Mouse (Mus musculus) embryonic facial prominence, embryonic 12.5 days (tissue): ENCODE results near the gene Rin3. TPM values are rescaled to one million over a fixed set of nuclear protein-coding genes. Genes with fewer than 3 reads are reported as not detected.

Experiments used
- ATAC-seq: fragments of 200-750 bp; cut with Nextera tagmentation; 2 replicates; pipeline ENCODE4 v1.8.0; 2017; ENCODE audit not compliant: insufficient number of reproducible peaks, insufficient read depth, low FRiP score, low TSS enrichment
- H3K27ac ChIP-seq: fragments of 300-500 bp; sonication (generic); 2 replicates; pipeline ENCODE4 v1.5.1; 2016; ENCODE audit warnings: mild to moderate bottlenecking
- H3K27me3 ChIP-seq: fragments of 300-500 bp; sonication (generic); 2 replicates; pipeline ENCODE4 v1.6.1; 2016; ENCODE audit warnings: mild to moderate bottlenecking, moderate library complexity
- H3K36me3 ChIP-seq: fragments of 300-500 bp; sonication (generic); 2 replicates; pipeline ENCODE4 v1.6.1; 2016; ENCODE audit warnings: mild to moderate bottlenecking
- H3K4me1 ChIP-seq: fragments of 300-500 bp; sonication (generic); 2 replicates; pipeline ENCODE4 v1.6.1; 2016
- H3K4me2 ChIP-seq: fragments of 300-500 bp; sonication (generic); replicated peaks from 2 replicates; pipeline ENCODE4 v1.6.1; 2016; ENCODE audit warnings: mild to moderate bottlenecking, moderate library complexity
- H3K4me3 ChIP-seq: fragments of 300-500 bp; sonication (generic); 2 replicates; pipeline ENCODE4 v1.5.1; 2016; ENCODE audit warnings: mild to moderate bottlenecking
- H3K9ac ChIP-seq: fragments of 300-500 bp; sonication (generic); 2 replicates; pipeline ENCODE4 v1.6.1; 2016; ENCODE audit warnings: mild to moderate bottlenecking, moderate library complexity
- H3K9me3 ChIP-seq: fragments of 300-500 bp; sonication (generic); 2 replicates; pipeline ENCODE4 v1.6.1; 2016; ENCODE audit warnings: mild to moderate bottlenecking, moderate library complexity
- WGBS: fragments of 180-500 bp; shearing (Covaris S2); methylation state at CpG from one replicate; pipeline ENCODE4 v1.1.7; 2016; 5-methylcytosine and 5-hydroxymethylcytosine counted together
- polyA plus RNA-seq: library from polyadenylated mRNA; unstranded; fragments of >200 nt; fragmentation: Nextera tagmentation; extraction: Ambion mirVana; gene quantifications from 2 replicates; pipeline ENCODE4 v1.2.1, GENCODE M21; 2016

Gene Rin3
- 4.4 and 5.5 TPM in 2 replicates for polyA plus RNA-seq

DNA sequence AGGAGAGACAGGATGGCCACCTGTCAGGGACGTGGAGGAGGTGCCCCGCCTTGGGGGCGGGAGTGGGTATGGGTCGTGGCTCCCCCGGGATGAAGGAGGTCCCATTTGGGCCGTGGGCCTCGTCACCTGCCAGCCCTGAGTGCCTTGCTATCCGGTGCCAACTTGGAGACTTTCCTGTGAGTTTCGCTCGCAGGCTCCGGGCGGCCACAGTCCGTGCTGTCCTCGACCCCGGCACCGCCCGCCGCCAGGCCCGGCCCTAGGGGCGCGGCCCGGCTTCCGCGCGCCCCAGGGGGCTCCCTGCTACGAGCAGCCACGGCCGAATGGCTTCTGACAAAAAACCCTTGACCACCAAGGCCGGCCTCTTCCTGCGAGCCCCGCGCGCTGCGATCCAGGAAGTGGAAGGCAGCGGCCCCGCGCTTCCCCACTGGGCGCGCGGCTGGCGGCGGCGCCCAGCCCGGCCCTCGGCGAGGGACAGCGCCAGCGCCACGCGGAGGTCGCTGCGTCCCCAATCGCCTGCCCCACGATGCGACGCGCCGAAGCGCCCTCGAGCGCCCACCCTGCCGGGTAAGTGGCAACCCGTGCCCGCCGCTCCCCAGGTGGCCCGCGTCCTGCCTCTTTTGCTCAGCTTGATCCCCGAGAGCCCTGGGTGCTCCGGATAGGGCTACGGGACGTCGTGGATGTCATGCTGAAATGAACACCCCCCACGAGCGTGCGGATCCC is at the start of gene Rin3:
TSS of gene Rin3 (plus strand) at position 286 of the 720 bp plus-strand sequence.
- no peaks in the 10 kb centered on the region for H3K36me3 ChIP-seq
- no peak within 1 kb of the TSS for H3K27ac ChIP-seq
- H3K9ac ChIP-seq, result peak within 1 kb of the TSS; percentile 61
- peak within 1 kb of the TSS; percentile 94 for H3K4me2 ChIP-seq
- peaks cover 19% of the 10 kb centered on the region for H3K4me1 ChIP-seq
- WGBS, result under 1% methylated on average over 74 of the region's 75 CpGs
- ATAC-seq, result no peak; the same call in 1 of the 2 replicates
- peak within 1 kb of the TSS; percentile 54 for H3K4me3 ChIP-seq
- peaks cover 12% of the 10 kb centered on the region; the same call in 1 of the 2 replicates for H3K27me3 ChIP-seq
- H3K9me3 ChIP-seq, result no peaks in the 10 kb centered on the region

GRCm38 (mm10) chr12:102235551-102235950 is 47.3 kb upstream of the Rin3 start:
- Histone ChIP-seq H3K27me3 (no peaks in the 10 kb centered on the region), H3K4me2 (no peak overlapping the region), H3K36me3 (no peaks in the 10 kb centered on the region), H3K9me3 (no peaks in the 10 kb centered on the region), H3K9ac (no peak overlapping the region), H3K4me3 (no peak overlapping the region), H3K4me1 (no peaks in the 10 kb centered on the region), H3K27ac (no peak overlapping the region)
- WGBS, result 75% methylated on average over 3 of the region's 3 CpGs
- ATAC-seq, result no peak

DNA sequence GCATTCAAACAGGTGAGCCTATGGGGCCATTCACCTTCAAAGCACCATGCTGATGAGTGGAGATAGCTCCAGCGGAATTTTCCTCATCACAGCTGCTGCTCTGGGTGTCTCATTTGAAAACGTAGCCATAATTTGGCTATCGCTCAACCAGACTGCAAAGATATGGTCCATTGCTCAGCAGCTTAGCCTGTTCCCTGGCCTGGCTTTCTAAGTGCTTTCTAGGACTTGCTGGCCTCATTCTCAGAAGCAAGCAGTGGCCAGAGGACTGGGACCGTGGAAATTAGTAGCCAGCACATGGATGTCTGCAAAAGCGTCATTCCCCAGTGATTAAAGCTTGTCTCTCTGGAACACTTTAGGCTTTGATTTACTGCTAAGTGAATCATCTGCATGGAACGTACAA is 46.5 kb upstream of the Rin3 start:
- Histone ChIP-seq H3K9ac (no peak overlapping the region), H3K4me1 (no peaks in the 10 kb centered on the region), H3K4me3 (no peak overlapping the region), H3K27me3 (no peaks in the 10 kb centered on the region), H3K36me3 (no peaks in the 10 kb centered on the region), H3K27ac (no peak overlapping the region), H3K9me3 (no peaks in the 10 kb centered on the region), H3K4me2 (no peak overlapping the region)
- WGBS, result 91% methylated on average over 6 of the region's 6 CpGs
- no peak for ATAC-seq

DNA sequence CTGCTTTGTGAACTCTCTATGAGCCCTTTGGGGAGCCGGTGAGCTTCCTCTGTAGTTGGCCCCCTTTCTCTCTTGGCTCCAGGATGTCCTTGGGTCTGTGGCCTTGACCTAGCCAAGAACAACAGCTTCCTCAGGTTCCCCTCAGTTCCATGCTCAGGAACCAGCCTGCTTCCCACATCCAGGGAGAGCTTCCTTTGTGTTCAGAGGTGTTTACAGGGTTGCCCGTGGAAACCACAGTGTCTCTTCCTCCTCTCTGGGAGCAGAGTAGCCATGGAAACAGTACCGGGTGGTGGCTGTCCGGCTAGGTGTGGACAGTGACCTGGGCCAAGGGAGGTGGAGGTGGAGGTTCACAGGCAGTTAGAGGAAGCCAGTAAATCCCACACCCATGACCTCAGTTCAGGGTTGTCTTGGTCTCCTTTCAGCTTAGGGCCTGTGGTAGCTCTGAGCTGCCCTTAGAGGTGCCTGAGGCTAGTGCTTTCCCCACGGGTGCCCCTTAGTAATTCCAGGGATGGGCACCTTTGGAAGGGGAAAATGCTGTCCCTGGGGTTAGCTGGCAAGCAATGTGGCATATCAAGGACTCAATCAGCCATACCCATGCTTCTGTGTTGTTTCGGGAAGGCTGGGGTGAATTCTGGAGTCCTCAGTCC is 40.6 kb upstream of the Rin3 start:
- WGBS, result 58% methylated on average over 6 of the region's 6 CpGs
- ATAC-seq, result no peak
- Histone ChIP-seq H3K4me3 (no peak overlapping the region), H3K9ac (no peak overlapping the region), H3K4me2 (no peak overlapping the region), H3K27me3 (no peaks in the 10 kb centered on the region), H3K27ac (no peak overlapping the region), H3K9me3 (no peaks in the 10 kb centered on the region), H3K36me3 (no peaks in the 10 kb centered on the region), H3K4me1 (peaks cover 3% of the 10 kb centered on the region; the same call in 1 of the 2 replicates)

- no peaks in the 10 kb centered on the region for H3K9me3 ChIP-seq
- ATAC-seq, result 0 out of 2 replicates have a peak, but pooled peaks have one; percentile 29
- 50% methylated on average over 1 of the region's 1 CpGs for WGBS
- H3K4me3 ChIP-seq, result no peak overlapping the region
- no peak overlapping the region for H3K9ac ChIP-seq
- H3K27me3 ChIP-seq, result no peaks in the 10 kb centered on the region
- H3K36me3 ChIP-seq, result no peaks in the 10 kb centered on the region
- H3K4me1 ChIP-seq, result peaks cover 3% of the 10 kb centered on the region; the same call in 1 of the 2 replicates
- H3K4me2 ChIP-seq, result no peak overlapping the region
- no peak overlapping the region for H3K27ac ChIP-seq
These were observed 38.9 kb upstream of the Rin3 start for GRCm38 (mm10) chr12:102243915-102244314.

DNA sequence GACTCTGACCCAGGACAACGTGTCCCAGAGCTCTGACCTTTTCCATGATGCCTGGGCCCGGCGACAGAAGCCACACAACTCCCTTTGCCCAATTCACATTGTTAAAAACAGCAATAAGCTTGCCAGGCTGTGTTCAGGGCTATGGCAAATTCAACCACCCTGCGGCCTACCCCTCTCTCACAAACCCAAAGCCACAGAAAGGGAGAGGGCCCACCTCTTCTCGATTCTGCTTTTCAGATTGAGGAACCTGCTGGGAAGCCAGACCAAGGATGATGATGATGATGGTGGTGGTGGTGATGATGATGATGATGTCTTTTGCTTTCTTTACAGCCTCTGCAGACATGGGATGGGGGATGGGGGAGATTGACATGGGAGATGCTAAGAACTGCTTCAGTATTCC is 36.6 kb upstream of the Rin3 start:
- Histone ChIP-seq H3K9me3 (no peaks in the 10 kb centered on the region), H3K9ac (no peak overlapping the region), H3K27ac (no peak overlapping the region), H3K4me3 (no peak overlapping the region), H3K4me1 (peaks cover 3% of the 10 kb centered on the region; the same call in 1 of the 2 replicates), H3K27me3 (no peaks in the 10 kb centered on the region), H3K36me3 (no peaks in the 10 kb centered on the region), H3K4me2 (no peak overlapping the region)
- WGBS, result 90% methylated on average over 5 of the region's 5 CpGs
- ATAC-seq, result no peak

- Histone ChIP-seq H3K27me3 (no peaks in the 10 kb centered on the region), H3K9ac (no peak overlapping the region), H3K9me3 (no peaks in the 10 kb centered on the region), H3K27ac (no peak overlapping the region), H3K4me2 (no peak overlapping the region), H3K4me3 (no peak overlapping the region), H3K36me3 (no peaks in the 10 kb centered on the region), H3K4me1 (peaks cover 3% of the 10 kb centered on the region; the same call in 1 of the 2 replicates)
- no peak for ATAC-seq
- WGBS, result 87% methylated on average over 6 of the region's 6 CpGs
These were observed 34.7 kb upstream of the Rin3 start for GRCm38 (mm10) chr12:102248104-102248503.

- Histone ChIP-seq H3K4me1 (no peaks in the 10 kb centered on the region), H3K27ac (no peak overlapping the region), H3K9me3 (no peaks in the 10 kb centered on the region), H3K36me3 (no peaks in the 10 kb centered on the region), H3K4me2 (no peak overlapping the region), H3K4me3 (no peak overlapping the region), H3K9ac (no peak overlapping the region), H3K27me3 (no peaks in the 10 kb centered on the region)
- ATAC-seq, result no peak
- 83% methylated on average over 4 of the region's 4 CpGs for WGBS
These were observed 32.5 kb upstream of the Rin3 start for GRCm38 (mm10) chr12:102250316-102250715.

GRCm38 (mm10) chr12:102251070-102251469 is 31.8 kb upstream of the Rin3 start:
- H3K4me1 ChIP-seq, result no peaks in the 10 kb centered on the region
- no peaks in the 10 kb centered on the region for H3K9me3 ChIP-seq
- H3K4me2 ChIP-seq, result no peak overlapping the region
- no peak for ATAC-seq
- no peak overlapping the region for H3K9ac ChIP-seq
- no peaks in the 10 kb centered on the region for H3K36me3 ChIP-seq
- no peaks in the 10 kb centered on the region for H3K27me3 ChIP-seq
- H3K4me3 ChIP-seq, result no peak overlapping the region
- H3K27ac ChIP-seq, result no peak overlapping the region
- WGBS, result 76% methylated on average over 3 of the region's 3 CpGs

GRCm38 (mm10) chr12:102251985-102252384 is 30.9 kb upstream of the Rin3 start:
- WGBS, result 60% methylated on average over 3 of the region's 3 CpGs
- H3K4me3 ChIP-seq, result no peak overlapping the region
- no peaks in the 10 kb centered on the region for H3K36me3 ChIP-seq

DNA sequence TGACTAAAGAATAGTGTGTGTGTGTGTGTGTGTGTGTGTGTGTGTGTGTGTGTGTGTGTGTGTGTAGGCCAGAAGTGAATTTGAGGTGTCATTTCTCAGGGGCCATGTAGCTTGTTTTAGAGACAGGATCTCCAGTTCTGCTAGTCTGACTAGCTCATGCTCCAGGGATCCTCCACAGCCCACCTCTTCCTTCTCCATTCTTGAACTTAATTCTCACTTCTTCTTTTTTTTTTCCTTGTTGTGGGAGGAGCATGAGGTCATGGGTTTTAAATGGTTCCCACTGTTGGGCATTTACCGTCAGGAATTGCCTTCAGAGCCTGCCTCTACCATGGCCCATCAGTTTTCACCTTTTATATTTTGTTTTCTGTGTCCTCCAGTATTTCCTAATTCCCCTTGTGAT is 30.3 kb upstream of the Rin3 start:
- no peak overlapping the region for H3K4me3 ChIP-seq
- H3K27me3 ChIP-seq, result no peaks in the 10 kb centered on the region
- no peak overlapping the region for H3K4me2 ChIP-seq
- ATAC-seq, result no peak
- H3K4me1 ChIP-seq, result no peaks in the 10 kb centered on the region
- H3K36me3 ChIP-seq, result no peaks in the 10 kb centered on the region
- H3K9me3 ChIP-seq, result no peaks in the 10 kb centered on the region
- 79% methylated on average over 1 of the region's 1 CpGs for WGBS
- no peak overlapping the region for H3K9ac ChIP-seq
- no peak overlapping the region for H3K27ac ChIP-seq

More at GRCm38 (mm10) chr12:102251985-102252384, 30.9 kb upstream of the Rin3 start:
- no peaks in the 10 kb centered on the region for H3K9me3 ChIP-seq
- ATAC-seq, result no peak
- no peak overlapping the region for H3K27ac ChIP-seq
- H3K4me1 ChIP-seq, result no peaks in the 10 kb centered on the region
- H3K4me2 ChIP-seq, result no peak overlapping the region
- H3K9ac ChIP-seq, result no peak overlapping the region
- no peaks in the 10 kb centered on the region for H3K27me3 ChIP-seq

DNA sequence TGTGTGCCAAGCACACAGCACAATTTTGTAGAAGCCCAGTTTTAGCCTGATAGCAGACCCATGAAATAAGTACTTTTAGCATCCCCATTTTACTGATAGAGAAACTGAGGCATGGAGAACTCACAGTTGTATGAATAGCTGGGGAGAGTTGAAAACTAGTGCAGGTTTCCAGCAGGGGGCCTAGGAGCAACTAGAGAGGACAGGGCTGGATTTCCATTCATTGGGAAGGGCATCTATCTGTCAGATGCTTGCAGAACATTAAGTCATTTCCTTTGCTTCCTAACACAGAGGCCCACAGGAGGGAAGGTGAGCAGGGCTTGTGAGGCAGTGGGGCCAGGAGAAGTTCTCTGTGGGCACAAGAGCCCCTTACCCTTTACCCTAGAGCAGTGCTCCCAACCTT is 27.8 kb upstream of the Rin3 start:
- Histone ChIP-seq H3K27me3 (no peaks in the 10 kb centered on the region), H3K9ac (no peak overlapping the region), H3K4me3 (no peak overlapping the region), H3K4me1 (no peaks in the 10 kb centered on the region), H3K27ac (no peak overlapping the region), H3K4me2 (no peak overlapping the region), H3K9me3 (no peaks in the 10 kb centered on the region), H3K36me3 (no peaks in the 10 kb centered on the region)
- no peak for ATAC-seq
